Mouse (Mus musculus) kidney, adult 2 months (tissue): ENCODE results near the gene 0610012G03Rik.

Experiments
- CTCF ChIP-seq: fragments of 200-500 bp; conservative IDR thresholded peaks from 2 replicates; pipeline ENCODE4 v1.5.1; 2011; ENCODE audit warnings: low read depth, mild to moderate bottlenecking, control low read depth, low read length, moderate library complexity, mixed read lengths; ENCODE audit not compliant: insufficient read depth, insufficient read length
- POLR2A ChIP-seq: fragments of 200-500 bp; IDR thresholded peaks from one replicate; pipeline ENCODE4 v1.6.1; 2011; ENCODE audit warnings: low read depth, low read length, control low read depth

GRCm38 (mm10) chr16:31992039-31992438, 43.7 kb upstream of the 0610012G03Rik start:
- TF ChIP-seq CTCF: peak; percentile 24; the same call in 1 of the 2 replicates
- TF ChIP-seq POLR2A: no peak
